Mouse (Mus musculus) neural tube, embryonic 13.5 days (tissue): Measurements from ENCODE around the gene Grem1. TPM values are rescaled to one million over a fixed set of nuclear protein-coding genes. Genes with fewer than 3 reads are reported as not detected.

ENCODE experiments used
- ATAC-seq: fragments of 200-750 bp; cut with Nextera tagmentation; 2 replicates; pipeline ENCODE4 v1.8.0; 2017; ENCODE audit warnings: low read depth, mild to moderate bottlenecking, moderate TSS enrichment, moderate library complexity
- H3K27ac ChIP-seq: fragments of 300-500 bp; sonication (generic); replicated peaks from 2 replicates; pipeline ENCODE4 v1.5.1; 2015; ENCODE audit warnings: moderate library complexity, mild to moderate bottlenecking, inconsistent platforms
- H3K27me3 ChIP-seq: fragments of 300-500 bp; sonication (generic); 2 replicates; pipeline ENCODE4 v1.6.1; 2015; ENCODE audit warnings: mild to moderate bottlenecking, inconsistent platforms
- H3K36me3 ChIP-seq: fragments of 300-500 bp; sonication (generic); 2 replicates; pipeline ENCODE4 v1.6.1; 2015; ENCODE audit warnings: mild to moderate bottlenecking, inconsistent platforms
- H3K4me1 ChIP-seq: fragments of 300-500 bp; sonication (generic); replicated peaks from 2 replicates; pipeline ENCODE4 v1.6.1; 2015; ENCODE audit warnings: inconsistent platforms
- H3K4me2 ChIP-seq: fragments of 300-500 bp; sonication (generic); 2 replicates; pipeline ENCODE4 v1.6.1; 2015; ENCODE audit warnings: inconsistent platforms, mild to moderate bottlenecking, moderate library complexity
- H3K4me3 ChIP-seq: fragments of 300-500 bp; sonication (generic); 2 replicates; pipeline ENCODE4 v1.5.1; 2015; ENCODE audit warnings: mild to moderate bottlenecking, inconsistent platforms
- H3K9ac ChIP-seq: fragments of 300-500 bp; sonication (generic); 2 replicates; pipeline ENCODE4 v1.6.1; 2015; ENCODE audit warnings: moderate library complexity, mild to moderate bottlenecking, inconsistent platforms
- H3K9me3 ChIP-seq: fragments of 300-500 bp; sonication (generic); 2 replicates; pipeline ENCODE4 v1.6.1; 2016; ENCODE audit warnings: inconsistent platforms
- WGBS: fragments of 180-500 bp; shearing (Covaris S2); methylation state at CpG from one replicate; pipeline ENCODE4 v1.1.7; 2015; 5-methylcytosine and 5-hydroxymethylcytosine counted together
- polyA plus RNA-seq: library from polyadenylated mRNA; unstranded; fragments of >200 nt; fragmentation: Nextera tagmentation; extraction: Ambion mirVana; gene quantifications from 2 replicates; pipeline ENCODE4 v1.2.1, GENCODE M21; 2015

Grem1 gene
- polyA plus RNA-seq, 1 experiment from 2014 or later = 1.5 TPM

DNA sequence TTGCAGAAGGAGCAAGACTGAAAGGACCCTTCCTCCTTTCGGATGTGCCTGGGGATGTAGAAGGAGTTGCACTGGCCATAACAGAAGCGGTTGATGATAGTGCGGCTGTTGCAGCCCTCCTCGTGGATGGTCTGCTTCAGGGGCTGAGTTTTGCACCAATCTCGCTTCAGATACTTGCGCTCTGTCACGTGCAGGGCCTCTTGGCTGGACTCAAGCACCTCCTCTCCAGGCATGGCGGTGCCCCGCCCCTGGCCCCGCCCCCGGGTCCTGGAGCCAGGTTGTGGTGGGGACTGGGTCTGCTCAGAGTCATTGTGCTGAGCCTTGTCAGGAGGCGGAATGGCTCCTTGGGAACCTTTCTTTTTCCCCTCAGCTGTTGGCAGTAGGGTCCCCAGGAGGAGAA is 8.7 kb downstream of the Grem1 start:
- Histone ChIP-seq H3K36me3 (no peaks in the 10 kb centered on the region), H3K4me3 (no peak overlapping the region), H3K9ac (no peak overlapping the region), H3K4me2 (no peak overlapping the region), H3K27me3 (peaks cover 8% of the 10 kb centered on the region; the same call in 1 of the 2 replicates), H3K27ac (no peak overlapping the region), H3K9me3 (no peaks in the 10 kb centered on the region), H3K4me1 (no peaks in the 10 kb centered on the region)
- WGBS = 75% methylated on average over 12 of the region's 12 CpGs
- ATAC-seq = no peak

GRCm38 (mm10) chr2:113749309-113749708 is 9.1 kb downstream of the Grem1 start:
- Histone ChIP-seq H3K4me2 (no peak overlapping the region), H3K9ac (no peak overlapping the region), H3K27me3 (peaks cover 5% of the 10 kb centered on the region; the same call in 1 of the 2 replicates), H3K4me3 (no peak overlapping the region), H3K27ac (no peak overlapping the region), H3K4me1 (no peaks in the 10 kb centered on the region), H3K36me3 (no peaks in the 10 kb centered on the region), H3K9me3 (no peaks in the 10 kb centered on the region)
- WGBS = 95% methylated on average over 9 of the region's 9 CpGs
- no peak for ATAC-seq

GRCm38 (mm10) chr2:113728581-113728980 is 29.9 kb downstream of the Grem1 start:
- Histone ChIP-seq H3K27me3 (no peaks in the 10 kb centered on the region), H3K9me3 (no peaks in the 10 kb centered on the region), H3K9ac (no peak overlapping the region), H3K27ac (no peak overlapping the region), H3K4me3 (no peak overlapping the region), H3K36me3 (no peaks in the 10 kb centered on the region), H3K4me1 (no peaks in the 10 kb centered on the region), H3K4me2 (no peak overlapping the region)
- 89% methylated on average over 3 of the region's 3 CpGs for WGBS
- ATAC-seq = no peak

DNA sequence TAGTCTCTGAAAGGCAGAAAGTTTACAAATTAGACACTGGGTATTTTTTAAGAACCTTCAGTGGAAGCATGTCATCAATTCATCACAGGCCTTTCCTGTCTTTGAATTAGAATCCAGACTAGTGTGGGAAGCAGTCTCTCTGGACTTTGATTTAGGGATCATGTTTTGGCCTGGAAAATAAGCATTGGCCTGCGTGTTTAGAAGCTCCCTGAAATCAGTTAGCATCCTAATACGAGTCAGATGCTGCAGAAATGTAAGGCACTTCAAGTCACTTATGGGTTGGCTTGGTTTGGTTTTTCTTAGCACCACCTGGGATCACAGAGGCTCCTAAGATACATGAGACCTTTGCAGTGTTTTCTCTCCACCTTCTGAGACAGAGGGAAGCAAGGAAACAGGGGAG is 43.6 kb downstream of the Grem1 start:
- ATAC-seq = no peak
- no peaks in the 10 kb centered on the region for H3K27me3 ChIP-seq
- no peaks in the 10 kb centered on the region for H3K36me3 ChIP-seq
- H3K27ac ChIP-seq = no peak overlapping the region
- no peak overlapping the region for H3K4me2 ChIP-seq
- H3K4me3 ChIP-seq = no peak overlapping the region
- 73% methylated on average over 2 of the region's 2 CpGs for WGBS
- no peaks in the 10 kb centered on the region for H3K4me1 ChIP-seq
- no peaks in the 10 kb centered on the region for H3K9me3 ChIP-seq
- H3K9ac ChIP-seq = no peak overlapping the region

- Histone ChIP-seq H3K9ac (no peak overlapping the region), H3K36me3 (no peaks in the 10 kb centered on the region), H3K27me3 (no peaks in the 10 kb centered on the region), H3K4me1 (no peaks in the 10 kb centered on the region), H3K4me2 (no peak overlapping the region), H3K27ac (no peak overlapping the region), H3K4me3 (no peak overlapping the region), H3K9me3 (no peaks in the 10 kb centered on the region)
- WGBS = 75% methylated on average over 2 of the region's 2 CpGs
- ATAC-seq = no peak
Observed at GRCm38 (mm10) chr2:113713406-113713805, 45.0 kb downstream of the Grem1 start.

DNA sequence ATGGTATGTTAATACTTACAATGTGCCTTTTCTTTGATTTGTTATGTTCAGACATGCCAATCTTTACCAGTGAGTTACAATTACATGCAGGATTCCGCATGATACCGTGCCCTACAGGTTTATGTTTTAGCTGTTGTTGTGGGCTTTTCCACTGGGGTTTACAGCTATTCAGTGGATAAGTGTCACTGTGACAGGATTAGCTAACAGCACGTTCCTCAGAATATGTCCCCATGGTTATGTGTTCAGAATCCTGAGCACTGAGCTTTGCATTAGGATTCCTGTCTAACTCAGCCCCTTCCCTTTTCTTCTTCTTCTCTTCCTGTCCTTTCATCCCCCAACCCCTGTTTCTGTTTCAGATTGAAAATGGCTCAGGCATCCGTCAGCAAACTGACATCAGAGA is 50.9 kb downstream of the Grem1 start:
- WGBS = 81% methylated on average over 4 of the region's 4 CpGs
- H3K4me3 ChIP-seq = no peak overlapping the region
- no peak for ATAC-seq
- no peak overlapping the region for H3K27ac ChIP-seq
- no peaks in the 10 kb centered on the region for H3K27me3 ChIP-seq
- no peaks in the 10 kb centered on the region for H3K4me1 ChIP-seq
- no peak overlapping the region for H3K9ac ChIP-seq
- H3K9me3 ChIP-seq = no peaks in the 10 kb centered on the region
- H3K4me2 ChIP-seq = no peak overlapping the region
- no peaks in the 10 kb centered on the region for H3K36me3 ChIP-seq

DNA sequence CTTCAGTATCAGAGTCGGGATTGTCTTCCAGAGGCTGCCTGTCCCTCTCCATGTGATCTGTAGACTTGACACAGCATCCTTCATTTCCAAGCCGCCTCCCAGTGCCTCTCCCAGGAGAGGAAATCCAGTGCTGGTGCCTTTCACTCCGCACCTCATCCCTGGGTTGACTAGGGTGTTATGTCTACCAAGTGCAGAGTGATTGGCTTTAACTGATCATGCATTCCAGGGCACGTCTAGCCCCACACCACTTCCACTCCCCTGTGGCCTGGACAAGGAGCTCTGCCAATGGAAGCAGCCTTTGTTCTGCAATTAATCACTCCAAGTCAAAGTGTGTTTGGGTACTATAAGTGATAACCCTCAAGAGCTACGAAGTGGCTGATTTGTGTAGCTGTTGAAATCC is 56.9 kb downstream of the Grem1 start:
- Histone ChIP-seq H3K4me1 (peaks cover 6% of the 10 kb centered on the region), H3K36me3 (no peaks in the 10 kb centered on the region), H3K4me2 (no peak overlapping the region), H3K9me3 (no peaks in the 10 kb centered on the region), H3K27ac (no peak overlapping the region), H3K4me3 (no peak overlapping the region), H3K9ac (no peak overlapping the region), H3K27me3 (no peaks in the 10 kb centered on the region)
- ATAC-seq = no peak
- 84% methylated on average over 5 of the region's 5 CpGs for WGBS

DNA sequence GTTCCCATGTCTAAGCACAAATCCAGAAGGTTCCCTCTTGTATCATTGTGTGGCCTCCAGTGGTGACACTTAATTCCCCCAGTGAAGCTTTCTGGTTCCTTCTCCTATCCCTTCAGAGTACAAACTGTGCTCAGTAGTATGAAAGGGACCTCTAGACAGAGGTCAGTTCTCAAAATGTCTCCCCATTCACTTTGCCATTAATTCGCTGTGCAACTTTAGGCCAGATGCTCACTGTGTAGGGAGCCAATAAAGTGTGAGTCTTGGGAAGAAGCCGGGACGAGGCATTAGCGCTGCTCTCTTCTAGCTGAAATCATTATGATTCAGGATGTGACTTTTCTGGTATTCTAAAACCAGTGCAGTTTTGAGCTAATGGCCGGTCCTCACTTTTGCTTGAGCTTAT is 61.8 kb downstream of the Grem1 start:
- no peak overlapping the region for H3K4me3 ChIP-seq
- H3K4me1 ChIP-seq = peaks cover 34% of the 10 kb centered on the region
- H3K4me2 ChIP-seq = no peak overlapping the region
- H3K27me3 ChIP-seq = no peaks in the 10 kb centered on the region
- no peaks in the 10 kb centered on the region for H3K36me3 ChIP-seq
- peak; percentile 52; the same call in 1 of the 2 replicates for ATAC-seq
- H3K27ac ChIP-seq = peak overlapping the region; percentile 42; the same call in 1 of the 2 replicates
- H3K9ac ChIP-seq = no peak overlapping the region
- 58% methylated on average over 5 of the region's 5 CpGs for whole genome bisulfite sequencing
- no peaks in the 10 kb centered on the region for H3K9me3 ChIP-seq

- H3K27me3 ChIP-seq = no peaks in the 10 kb centered on the region
- H3K4me1 ChIP-seq = peaks cover 34% of the 10 kb centered on the region
- no peak overlapping the region for H3K4me2 ChIP-seq
- H3K9ac ChIP-seq = no peak overlapping the region
- no peak overlapping the region for H3K4me3 ChIP-seq
- peak; percentile 85 for ATAC-seq
- no peaks in the 10 kb centered on the region for H3K9me3 ChIP-seq
- WGBS = 49% methylated on average over 3 of the region's 3 CpGs
- peak overlapping the region; percentile 42; the same call in 1 of the 2 replicates for H3K27ac ChIP-seq
- no peaks in the 10 kb centered on the region for H3K36me3 ChIP-seq
Observed at GRCm38 (mm10) chr2:113696222-113696621, 62.2 kb downstream of the Grem1 start.

Other genes with a start within 250 kb of the Grem1 start
- gene Scg5, start 70.5 kb upstream of the Grem1 start, polyA plus RNA-seq = 164 and 197 TPM in 2 replicates
- 7.9 and 12.1 TPM in 2 replicates for gene Arhgap11a, start 90.0 kb upstream of the Grem1 start, polyA plus RNA-seq